Mouse (Mus musculus) kidney, adult 2 months (tissue): ENCODE measurements around the gene Hcn1. TPM values are rescaled to one million over a fixed set of nuclear protein-coding genes. Genes with fewer than 3 reads are reported as not detected.

ENCODE experiments used
- DNase-seq: peaks from one replicate; pipeline ENCODE4 v3.0.0; 2021
- H3K27ac ChIP-seq: fragments of 200-500 bp; 2 replicates; pipeline ENCODE4 v1.5.1; 2012; ENCODE audit warnings: low read depth, low read length, control low read depth, inconsistent platforms; ENCODE audit not compliant: insufficient read depth
- H3K27me3 ChIP-seq: fragments of 200-500 bp; replicated peaks from 2 replicates; pipeline ENCODE4 v1.6.1; 2012; ENCODE audit warnings: mild to moderate bottlenecking, moderate library complexity, low read length, inconsistent platforms; ENCODE audit not compliant: control insufficient read depth, insufficient read depth
- H3K36me3 ChIP-seq: fragments of 200-500 bp; 2 replicates; pipeline ENCODE4 v1.6.1; 2012; ENCODE audit warnings: mild to moderate bottlenecking, moderate library complexity, low read length, inconsistent platforms; ENCODE audit not compliant: control insufficient read depth, insufficient read depth
- H3K4me1 ChIP-seq: fragments of 200-500 bp; 2 replicates; pipeline ENCODE4 v1.6.1; 2011; ENCODE audit warnings: low read length; ENCODE audit not compliant: control insufficient read depth, insufficient read depth
- H3K4me3 ChIP-seq: fragments of 200-500 bp; 2 replicates; pipeline ENCODE4 v1.5.1; 2011; ENCODE audit warnings: mild to moderate bottlenecking, low read depth, low read length, control low read depth; ENCODE audit not compliant: insufficient read depth
- CTCF ChIP-seq: fragments of 200-500 bp; conservative IDR thresholded peaks from 2 replicates; pipeline ENCODE4 v1.5.1; 2011; ENCODE audit warnings: low read depth, mild to moderate bottlenecking, control low read depth, low read length, moderate library complexity, mixed read lengths; ENCODE audit not compliant: insufficient read depth, insufficient read length
- POLR2A ChIP-seq: fragments of 200-500 bp; IDR thresholded peaks from one replicate; pipeline ENCODE4 v1.6.1; 2011; ENCODE audit warnings: low read depth, low read length, control low read depth
- WGBS: fragments of 180-500 bp; shearing (Covaris S2); methylation state at CpG from one replicate; pipeline ENCODE4 v1.1.7; 2018; 5-methylcytosine and 5-hydroxymethylcytosine counted together
- polyA plus RNA-seq: library from polyadenylated mRNA; depleted of rRNA; stranded (reverse); fragments of >200 nt; gene quantifications from 2 replicates; pipeline ENCODE4 v1.2.3, GENCODE M21; 2012

Gene Hcn1
- polyA plus RNA-seq, 1 experiment = under 0.01 TPM

DNA sequence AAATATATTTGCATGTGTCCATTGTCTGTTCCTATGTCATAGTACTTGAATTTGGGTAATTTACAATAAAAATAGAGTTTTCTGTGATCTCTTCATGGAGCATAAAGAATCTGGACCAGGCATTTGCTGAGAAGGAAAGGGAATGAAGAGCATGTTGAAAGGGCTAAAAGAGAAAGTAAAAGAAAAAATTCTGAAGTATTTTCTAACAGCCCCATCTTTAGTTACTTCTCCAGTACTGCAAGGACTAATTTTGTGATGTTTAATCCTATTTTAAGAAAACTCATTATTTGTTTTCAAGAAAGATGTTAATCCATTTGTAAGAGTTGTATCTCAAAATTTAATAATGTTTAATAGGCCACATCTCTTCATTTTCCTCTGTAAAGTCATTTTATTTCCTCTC, 198.9 kb downstream of the Hcn1 start:
- no peak overlapping the region for H3K4me3 ChIP-seq
- no peak overlapping the region for H3K27ac ChIP-seq
- DNase-seq = no peak
- TF ChIP-seq POLR2A (no peak), CTCF (no peak)
- H3K4me1 ChIP-seq = no peaks in the 10 kb centered on the region
- H3K27me3 ChIP-seq = no peaks in the 10 kb centered on the region
- H3K36me3 ChIP-seq = no peaks in the 10 kb centered on the region

DNA sequence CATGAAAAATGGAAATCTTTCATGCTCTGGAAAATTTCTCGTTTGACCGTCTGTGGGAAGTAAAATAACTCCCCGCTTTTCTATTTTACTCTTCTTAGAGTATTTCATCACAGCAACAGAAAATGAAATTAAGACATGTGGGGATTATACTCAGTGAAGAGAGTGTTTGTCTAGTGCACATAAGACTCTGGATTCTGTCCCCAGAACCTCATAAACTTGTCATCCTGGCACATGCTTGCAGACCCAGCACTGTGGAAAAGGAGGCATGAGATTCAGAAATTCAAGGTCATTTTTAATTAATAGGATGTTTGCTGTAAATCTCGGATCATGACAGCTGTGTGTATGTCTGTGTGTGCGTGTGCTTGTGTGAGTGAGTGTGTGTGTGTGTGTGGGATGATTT, 225.5 kb downstream of the Hcn1 start:
- Histone ChIP-seq H3K4me3 (no peak overlapping the region), H3K27ac (no peak overlapping the region), H3K27me3 (no peaks in the 10 kb centered on the region), H3K36me3 (no peaks in the 10 kb centered on the region), H3K4me1 (no peaks in the 10 kb centered on the region)
- DNase-seq = no peak
- 67% methylated on average over 5 of the region's 5 CpGs for WGBS
- no peak for TF ChIP-seq CTCF
- no peak for TF ChIP-seq POLR2A

DNA sequence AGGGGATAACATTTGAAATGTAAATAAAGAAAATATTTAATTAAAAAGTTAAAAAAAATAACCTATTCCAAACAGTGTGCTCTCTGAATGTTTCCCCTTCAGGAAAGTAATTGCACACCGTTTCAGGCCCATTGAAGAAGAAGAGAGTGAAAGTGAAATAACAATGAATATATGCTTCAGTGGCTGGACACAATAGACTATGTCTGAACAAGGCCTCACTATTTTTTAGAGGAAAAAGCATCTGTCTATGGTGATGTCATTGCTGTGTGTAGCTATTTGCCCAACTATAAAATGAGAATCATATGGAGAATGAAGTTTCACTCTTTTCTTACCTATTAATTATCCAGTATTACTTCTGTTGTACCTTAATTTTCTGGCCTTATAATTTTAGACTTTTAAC, 234.5 kb downstream of the Hcn1 start:
- no peak overlapping the region for H3K27ac ChIP-seq
- TF ChIP-seq CTCF = no peak
- no peak for TF ChIP-seq POLR2A
- no peaks in the 10 kb centered on the region for H3K4me1 ChIP-seq
- WGBS = 54% methylated on average over 1 of the region's 1 CpGs
- no peak overlapping the region for H3K4me3 ChIP-seq
- no peak for DNase-seq
- no peaks in the 10 kb centered on the region for H3K36me3 ChIP-seq
- H3K27me3 ChIP-seq = no peaks in the 10 kb centered on the region

DNA sequence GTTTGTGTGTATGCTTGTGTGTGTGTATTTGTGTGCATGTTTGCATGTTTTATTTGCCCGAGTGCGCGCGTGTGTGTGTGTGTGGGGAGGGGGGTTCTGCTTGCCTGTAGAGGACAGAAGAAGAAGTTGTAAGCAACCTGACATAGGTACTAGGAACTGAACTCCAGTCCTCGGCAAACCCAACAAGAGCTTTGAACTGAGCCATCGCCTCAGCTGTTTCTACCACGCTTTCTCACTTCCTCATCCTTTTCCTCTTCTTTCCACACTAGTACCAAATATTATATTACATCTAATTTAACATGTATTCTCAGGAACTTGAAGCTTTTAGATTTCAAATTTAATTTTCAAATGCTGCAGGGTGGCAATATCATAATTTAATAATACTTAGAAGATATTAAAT, 236.1 kb downstream of the Hcn1 start:
- no peaks in the 10 kb centered on the region for H3K4me1 ChIP-seq
- no peak overlapping the region for H3K4me3 ChIP-seq
- H3K36me3 ChIP-seq = no peaks in the 10 kb centered on the region
- no peak for TF ChIP-seq CTCF
- TF ChIP-seq POLR2A = no peak
- no peak for DNase-seq
- no peaks in the 10 kb centered on the region for H3K27me3 ChIP-seq
- WGBS = 83% methylated on average over 7 of the region's 7 CpGs
- H3K27ac ChIP-seq = no peak overlapping the region

DNA sequence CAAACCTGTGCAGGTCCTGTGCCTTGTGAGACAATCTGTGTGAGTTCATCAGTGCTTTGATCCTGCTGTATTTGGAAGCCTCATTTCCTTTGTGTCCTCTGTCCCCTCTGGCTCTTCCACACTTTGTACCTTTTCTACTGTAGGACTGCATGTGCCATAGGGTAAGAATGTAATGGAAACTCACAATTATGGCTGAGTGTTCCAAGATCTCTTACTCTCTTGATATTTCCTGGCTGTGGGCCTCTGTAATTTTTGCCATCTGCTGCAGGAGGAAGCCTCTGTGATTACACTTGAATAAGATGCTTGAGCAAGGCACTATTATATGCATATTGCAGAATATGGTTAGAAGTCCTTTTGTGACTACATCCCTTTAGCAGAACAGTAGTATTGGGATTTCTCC, 240.2 kb downstream of the Hcn1 start:
- TF ChIP-seq CTCF (no peak), POLR2A (no peak)
- Histone ChIP-seq H3K36me3 (no peaks in the 10 kb centered on the region), H3K27me3 (no peaks in the 10 kb centered on the region), H3K4me3 (no peak overlapping the region), H3K27ac (no peak overlapping the region), H3K4me1 (no peaks in the 10 kb centered on the region)
- DNase-seq = no peak

DNA sequence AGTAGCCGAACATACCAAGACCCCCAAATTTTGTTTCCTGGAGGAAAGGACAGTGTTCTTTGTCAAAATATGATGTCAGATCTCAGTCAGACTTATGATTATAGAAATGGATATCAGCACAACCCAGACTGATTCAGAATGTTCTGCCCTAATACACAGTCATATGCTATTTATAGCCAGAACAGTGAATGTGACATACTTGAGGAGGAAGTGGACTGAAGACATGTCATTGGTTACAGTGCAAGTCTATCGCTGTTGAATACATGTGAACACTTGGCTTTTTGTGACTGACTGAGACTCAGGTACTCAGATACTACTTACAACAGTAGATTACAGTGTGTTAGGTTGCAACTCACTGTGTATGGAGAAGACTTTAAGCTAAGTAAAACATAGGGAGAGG, 245.2 kb downstream of the Hcn1 start:
- TF ChIP-seq POLR2A (no peak), CTCF (no peak)

DNA sequence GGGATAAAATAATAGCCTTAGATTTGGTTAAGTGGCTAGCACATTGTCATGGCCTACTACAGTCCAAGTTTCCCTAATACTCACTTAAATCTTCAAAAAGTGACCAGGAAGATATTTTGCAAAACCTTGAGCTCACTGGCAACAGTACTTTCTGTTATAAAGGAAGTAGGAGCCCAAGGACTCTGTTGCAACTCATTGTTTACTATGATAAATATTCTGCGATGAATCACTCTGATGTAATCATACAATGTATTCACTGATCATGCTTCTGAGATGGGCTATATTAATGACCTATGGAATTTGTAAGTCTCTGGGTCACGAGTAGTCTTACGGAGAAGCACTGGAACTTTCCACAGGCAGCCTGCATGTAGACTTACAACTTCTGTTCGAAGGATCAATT, 246.6 kb downstream of the Hcn1 start:
- H3K4me3 ChIP-seq = no peak overlapping the region
- 87% methylated on average over 4 of the region's 4 CpGs for WGBS
- DNase-seq = no peak

More for the DNA sequence above, 245.2 kb downstream of the Hcn1 start:
- no peaks in the 10 kb centered on the region for H3K27me3 ChIP-seq
- H3K4me3 ChIP-seq = no peak overlapping the region
- 93% methylated on average over 2 of the region's 2 CpGs for WGBS
- H3K4me1 ChIP-seq = no peaks in the 10 kb centered on the region
- no peak for DNase-seq
- H3K27ac ChIP-seq = no peak overlapping the region
- H3K36me3 ChIP-seq = no peaks in the 10 kb centered on the region

DNA sequence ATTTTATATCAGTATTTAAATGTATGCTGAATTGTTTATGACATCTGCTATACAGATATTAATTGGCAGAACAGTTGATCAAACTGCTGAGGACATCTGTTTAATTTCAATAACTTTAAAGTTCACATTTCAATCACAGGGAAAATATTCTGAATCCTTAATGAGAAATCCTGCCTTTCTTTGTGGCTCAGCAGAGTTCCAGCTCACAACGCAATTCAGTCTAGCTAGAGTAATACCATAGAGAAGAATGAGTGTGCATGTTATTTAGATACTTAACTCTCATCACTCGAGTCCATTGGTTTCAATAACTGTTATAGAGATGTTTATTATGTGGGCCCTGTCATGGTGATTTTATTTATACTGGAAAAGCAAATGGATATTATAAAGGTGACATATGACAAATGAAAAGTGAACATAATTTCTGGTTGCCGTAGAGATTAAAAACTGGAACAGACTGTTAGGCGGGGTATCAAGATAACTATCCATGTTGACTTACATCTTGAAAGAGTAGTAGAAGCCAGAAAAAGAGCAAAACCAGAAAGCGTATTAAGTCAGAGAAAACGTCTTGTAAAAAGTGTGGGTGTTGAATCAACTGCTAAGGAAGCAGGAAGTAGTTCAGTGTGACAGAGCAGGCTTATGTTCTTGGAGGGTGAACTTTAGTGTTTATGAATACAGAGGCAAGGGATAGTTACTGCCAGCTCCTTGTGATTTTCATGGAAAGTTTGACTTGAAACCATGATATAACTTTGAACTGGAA, 250.0 kb downstream of the Hcn1 start:
- Histone ChIP-seq H3K27me3 (no peaks in the 10 kb centered on the region), H3K27ac (no peak overlapping the region), H3K36me3 (no peaks in the 10 kb centered on the region), H3K4me1 (no peaks in the 10 kb centered on the region), H3K4me3 (no peak overlapping the region)
- TF ChIP-seq CTCF (no peak), POLR2A (no peak)
- WGBS = 74% methylated on average over 6 of the region's 6 CpGs
- DNase-seq = no peak

More for the DNA sequence above, 246.6 kb downstream of the Hcn1 start:
- TF ChIP-seq POLR2A (no peak), CTCF (no peak)
- Histone ChIP-seq H3K4me1 (no peaks in the 10 kb centered on the region), H3K27me3 (no peaks in the 10 kb centered on the region), H3K36me3 (no peaks in the 10 kb centered on the region), H3K27ac (no peak overlapping the region)
